Mouse (Mus musculus) C2C12 (cell line): ENCODE measurements around the gene Rcc1.

Experiments used
- CEBPB ChIP-seq: IDR thresholded peaks from one replicate; pipeline ENCODE4 v1.6.1; 2011; ENCODE audit warnings: low read depth, mild to moderate bottlenecking, control low read depth, moderate library complexity
- CTCF ChIP-seq: IDR thresholded peaks from one replicate; pipeline ENCODE4 v1.5.1; 2011; ENCODE audit not compliant: control insufficient read depth, insufficient read depth, insufficient read length
- FOSL1 ChIP-seq: IDR thresholded peaks from one replicate; pipeline ENCODE4 v1.8.0; 2011; ENCODE audit warnings: mild to moderate bottlenecking, low read length; ENCODE audit not compliant: poor library complexity, insufficient read depth, severe bottlenecking
- MAX ChIP-seq: IDR thresholded peaks from one replicate; pipeline ENCODE4 v1.6.1; 2011; ENCODE audit warnings: mild to moderate bottlenecking, control low read depth
- MYOG ChIP-seq: IDR thresholded peaks from one replicate; pipeline ENCODE4 v1.6.1; 2011; ENCODE audit not compliant: control insufficient read depth, insufficient read length; ENCODE audit errors: extremely low read depth
- USF1 ChIP-seq: IDR thresholded peaks from one replicate; pipeline ENCODE4 v1.6.1; 2011; ENCODE audit warnings: low read depth, mild to moderate bottlenecking, control low read depth, moderate library complexity

- TF ChIP-seq USF1 = no peak
- TF ChIP-seq CTCF = no peak
- no peak for TF ChIP-seq MAX
- TF ChIP-seq FOSL1 = no peak
- TF ChIP-seq CEBPB = no peak
- no peak for TF ChIP-seq MYOG
Observed at GRCm38 (mm10) chr4:132301486-132301885, 51.9 kb downstream of the Rcc1 start.
